Mouse (Mus musculus): ENCODE results near the gene Plxdc2. TPM values are rescaled to one million over a fixed set of nuclear protein-coding genes. Genes with fewer than 3 reads are reported as not detected.
A peak's percentile ranks its signal among the peaks of the same experiment; 100 is the strongest.

Gene Plxdc2
- 37.3 and 39.0 TPM in 2 replicates for polyA plus RNA-seq (2015; fragmentation: Nextera tagmentation; extraction: Ambion mirVana)

DNA sequence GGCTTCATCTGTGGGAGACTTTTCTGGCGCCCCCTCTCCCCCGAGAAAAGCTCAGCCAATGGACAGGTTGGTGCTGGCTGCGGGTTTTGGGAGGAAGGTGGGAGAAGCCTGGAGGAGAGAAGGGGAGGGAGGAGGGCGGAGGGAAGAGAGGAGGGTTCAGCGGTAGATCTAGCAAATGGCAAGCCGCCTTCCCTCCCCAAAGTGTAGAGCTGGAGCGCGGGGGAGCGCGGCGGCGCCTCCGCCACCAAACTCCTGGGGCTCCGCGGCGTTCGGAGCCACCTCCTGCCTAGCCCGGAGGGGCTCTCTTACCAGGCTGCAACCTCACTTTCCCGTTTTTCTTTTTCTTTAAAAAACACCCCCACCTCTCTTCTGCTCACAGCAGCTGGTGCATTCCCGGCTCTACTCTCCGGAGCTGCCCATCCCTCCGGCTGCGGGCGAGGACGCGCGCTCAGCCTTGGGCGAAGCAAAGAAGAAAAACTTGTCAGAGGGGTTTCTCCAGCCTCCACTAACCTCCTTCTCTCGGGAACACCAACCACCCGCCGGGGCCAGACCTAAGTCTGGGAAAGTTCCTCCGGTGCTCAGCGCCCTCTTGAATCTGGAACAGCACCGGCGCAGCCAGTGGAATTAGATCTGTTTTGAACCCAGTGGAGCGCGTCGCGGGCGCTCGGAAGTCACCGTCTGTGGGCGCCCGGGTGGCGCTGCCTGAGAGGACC lies at the start of gene Plxdc2:
TSS of gene Plxdc2 (plus strand) at position 199 of the 713 bp plus-strand sequence.
- WGBS: under 1% methylated on average over 37 of the region's 45 CpGs
- peak within 1 kb of the TSS; percentile 55 for H3K9ac ChIP-seq (ENCODE audit: low read depth, low read length)
- H3K4me3 ChIP-seq (replicated peaks; ENCODE audit: low read depth, low read length): peak within 1 kb of the TSS; percentile 62
- ATAC-seq (replicated peaks; ENCODE audit: low FRiP score, low read depth): peak; percentile 84
- H3K4me1 ChIP-seq (replicated peaks; ENCODE audit: insufficient read depth, low read length): peaks cover 8% of the 10 kb centered on the region; the same call in 1 of the 2 replicates
- no peaks in the 10 kb centered on the region for H3K36me3 ChIP-seq (ENCODE audit: insufficient read depth, low read length)
- peak; percentile 94 for DNase-seq (ENCODE audit: low spot score)
- H3K4me2 ChIP-seq (ENCODE audit: low read length): peak within 1 kb of the TSS; percentile 92
- peak within 1 kb of the TSS; percentile 89 for H3K27ac ChIP-seq
- H3K9me3 ChIP-seq (replicated peaks; ENCODE audit: low read length): no peaks in the 10 kb centered on the region
- H3K27me3 ChIP-seq (ENCODE audit: insufficient read depth, low read length): no peaks in the 10 kb centered on the region
- no peak; the same call in 1 of the 2 replicates for TF ChIP-seq CTCF (IDR thresholded peaks at IDR 0.05; ENCODE audit: low read depth)

DNA sequence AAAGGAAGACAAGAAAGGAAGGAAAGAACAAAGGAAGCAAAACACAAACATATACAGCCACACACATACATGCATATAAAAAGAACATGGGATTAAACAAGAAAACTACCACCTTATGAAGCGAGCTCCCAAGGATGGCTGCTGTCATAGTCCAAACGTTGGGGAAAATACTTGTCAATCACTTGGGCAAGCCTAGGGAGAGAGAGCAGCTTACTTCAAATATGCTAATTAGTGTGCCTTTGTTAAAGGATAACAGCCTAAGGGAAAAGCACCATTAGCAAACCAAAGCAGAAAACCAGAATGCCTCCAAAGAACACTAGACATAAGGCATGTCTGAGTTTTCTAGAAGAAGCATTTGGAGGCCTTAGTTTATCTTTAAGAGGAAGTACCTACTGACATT lies 45.7 kb upstream of the Plxdc2 start:
- H3K27ac ChIP-seq: no peak overlapping the region
- no peaks in the 10 kb centered on the region for H3K36me3 ChIP-seq (ENCODE audit: insufficient read depth, low read length)
- no peaks in the 10 kb centered on the region for H3K9me3 ChIP-seq (replicated peaks; ENCODE audit: low read length)
- no peak for ATAC-seq (replicated peaks; ENCODE audit: low FRiP score, low read depth)
- no peak overlapping the region for H3K4me3 ChIP-seq (replicated peaks; ENCODE audit: low read depth, low read length)
- H3K9ac ChIP-seq (ENCODE audit: low read depth, low read length): no peak overlapping the region
- no peaks in the 10 kb centered on the region for H3K4me1 ChIP-seq (replicated peaks; ENCODE audit: insufficient read depth, low read length)
- no peak for TF ChIP-seq CTCF (IDR thresholded peaks at IDR 0.05; ENCODE audit: low read depth)
- H3K27me3 ChIP-seq (ENCODE audit: insufficient read depth, low read length): no peaks in the 10 kb centered on the region
- no peak for DNase-seq (ENCODE audit: low spot score)
- H3K4me2 ChIP-seq (ENCODE audit: low read length): no peak overlapping the region
- WGBS: 48% methylated on average over 2 of the region's 2 CpGs

DNA sequence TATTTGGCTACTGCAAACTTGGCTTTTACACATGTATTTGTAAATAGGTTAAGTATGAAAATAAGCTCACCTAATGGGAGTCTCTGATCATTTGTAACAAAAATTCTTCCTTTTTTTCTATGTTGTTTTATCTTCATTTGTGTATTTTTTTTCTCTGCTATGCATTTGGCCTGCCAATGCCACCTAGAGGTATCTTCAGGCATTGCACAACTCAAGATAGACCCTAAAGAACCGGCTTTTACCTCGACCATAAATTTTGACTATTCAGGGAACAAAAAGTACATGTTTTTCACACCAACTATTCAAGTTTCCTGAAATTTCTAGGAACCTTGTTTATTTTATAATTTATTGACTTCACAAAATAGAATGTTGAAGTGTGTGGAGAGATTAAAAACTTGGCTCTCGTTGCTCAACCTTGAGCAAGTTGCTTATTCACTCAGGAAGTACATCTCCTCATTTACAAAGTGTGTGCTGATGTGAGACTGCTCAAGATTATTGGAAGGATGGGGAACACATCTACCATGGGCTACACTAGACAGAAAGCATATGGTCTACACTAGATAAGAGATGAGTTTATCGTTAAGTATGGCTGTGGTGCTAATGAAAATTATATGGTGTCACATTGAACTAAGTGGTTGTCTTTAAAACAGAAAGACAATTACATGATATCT lies 43.6 kb upstream of the Plxdc2 start:
- Histone ChIP-seq H3K4me3 (replicated peaks; ENCODE audit: low read depth, low read length) (no peak overlapping the region), H3K4me1 (replicated peaks; ENCODE audit: insufficient read depth, low read length) (no peaks in the 10 kb centered on the region), H3K9ac (ENCODE audit: low read depth, low read length) (no peak overlapping the region), H3K27ac (no peak overlapping the region), H3K36me3 (ENCODE audit: insufficient read depth, low read length) (no peaks in the 10 kb centered on the region), H3K27me3 (ENCODE audit: insufficient read depth, low read length) (no peaks in the 10 kb centered on the region), H3K4me2 (ENCODE audit: low read length) (no peak overlapping the region), H3K9me3 (replicated peaks; ENCODE audit: low read length) (no peaks in the 10 kb centered on the region)
- ATAC-seq (replicated peaks; ENCODE audit: low FRiP score, low read depth) (no peak), DNase-seq (ENCODE audit: low spot score) (peak; percentile 41)
- peak; percentile 78 for TF ChIP-seq CTCF (IDR thresholded peaks at IDR 0.05; ENCODE audit: low read depth)
- 53% methylated on average over 4 of the region's 4 CpGs for WGBS

DNA sequence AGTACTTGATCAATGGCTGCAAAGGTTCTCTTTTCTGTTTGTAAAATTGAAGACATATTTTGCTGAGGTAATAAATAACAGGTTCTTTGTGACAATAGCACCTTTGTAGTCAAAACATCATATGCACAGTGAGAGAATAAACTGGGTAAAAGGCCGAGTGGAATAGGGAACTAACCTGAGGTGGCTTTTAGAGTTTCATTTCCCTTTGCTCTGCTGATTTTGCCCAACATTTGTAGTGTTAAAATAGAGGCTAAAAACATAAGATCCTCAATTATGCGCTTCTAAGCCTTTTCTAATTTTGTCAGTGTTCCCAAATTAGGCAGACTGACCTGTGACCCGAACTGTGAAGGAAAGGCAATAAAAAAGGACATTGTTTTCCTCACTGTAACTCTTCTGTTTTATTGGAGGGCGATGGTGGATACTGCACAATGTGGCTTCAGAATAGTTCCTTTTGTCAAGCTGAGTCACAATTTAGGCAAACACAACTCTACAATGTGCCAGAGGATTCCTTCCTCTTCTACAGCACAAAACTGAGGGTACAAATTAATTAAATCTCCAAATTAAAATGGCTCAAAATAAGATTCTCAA lies 20.8 kb upstream of the Plxdc2 start:
- Histone ChIP-seq H3K36me3 (ENCODE audit: insufficient read depth, low read length) (no peaks in the 10 kb centered on the region), H3K9ac (ENCODE audit: low read depth, low read length) (no peak overlapping the region), H3K4me1 (replicated peaks; ENCODE audit: insufficient read depth, low read length) (no peaks in the 10 kb centered on the region), H3K9me3 (replicated peaks; ENCODE audit: low read length) (no peaks in the 10 kb centered on the region), H3K27me3 (ENCODE audit: insufficient read depth, low read length) (no peaks in the 10 kb centered on the region), H3K4me3 (replicated peaks; ENCODE audit: low read depth, low read length) (no peak overlapping the region), H3K27ac (no peak overlapping the region), H3K4me2 (ENCODE audit: low read length) (no peak overlapping the region)
- 23% methylated on average over 4 of the region's 4 CpGs for WGBS
- no peak for TF ChIP-seq CTCF (IDR thresholded peaks at IDR 0.05; ENCODE audit: low read depth)
- ATAC-seq (replicated peaks; ENCODE audit: low FRiP score, low read depth) (no peak), DNase-seq (ENCODE audit: low spot score) (peak; percentile 54)

- DNase-seq (ENCODE audit: low spot score): no peak
- H3K27ac ChIP-seq: no peak overlapping the region
- H3K4me3 ChIP-seq (replicated peaks; ENCODE audit: low read depth, low read length): no peak overlapping the region
- H3K4me2 ChIP-seq (ENCODE audit: low read length): no peak overlapping the region
- no peaks in the 10 kb centered on the region for H3K9me3 ChIP-seq (replicated peaks; ENCODE audit: low read length)
- no peak for TF ChIP-seq CTCF (IDR thresholded peaks at IDR 0.05; ENCODE audit: low read depth)
- no peaks in the 10 kb centered on the region for H3K36me3 ChIP-seq (ENCODE audit: insufficient read depth, low read length)
- no peak for ATAC-seq (replicated peaks; ENCODE audit: low FRiP score, low read depth)
- no peaks in the 10 kb centered on the region for H3K27me3 ChIP-seq (ENCODE audit: insufficient read depth, low read length)
- H3K9ac ChIP-seq (ENCODE audit: low read depth, low read length): no peak overlapping the region
- 83% methylated on average over 2 of the region's 2 CpGs for WGBS
- H3K4me1 ChIP-seq (replicated peaks; ENCODE audit: insufficient read depth, low read length): no peaks in the 10 kb centered on the region
Measured at GRCm38 (mm10) chr2:16344564-16344963, 11.5 kb upstream of the Plxdc2 start.

- no peak overlapping the region for H3K4me3 ChIP-seq (replicated peaks; ENCODE audit: low read depth, low read length)
- H3K36me3 ChIP-seq (ENCODE audit: insufficient read depth, low read length): no peaks in the 10 kb centered on the region
- no peaks in the 10 kb centered on the region for H3K27me3 ChIP-seq (ENCODE audit: insufficient read depth, low read length)
- ATAC-seq (replicated peaks; ENCODE audit: low FRiP score, low read depth) (no peak), DNase-seq (ENCODE audit: low spot score) (no peak)
- no peaks in the 10 kb centered on the region for H3K9me3 ChIP-seq (replicated peaks; ENCODE audit: low read length)
- H3K27ac ChIP-seq: no peak overlapping the region
- H3K4me1 ChIP-seq (replicated peaks; ENCODE audit: insufficient read depth, low read length): no peaks in the 10 kb centered on the region
- no peak for TF ChIP-seq CTCF (IDR thresholded peaks at IDR 0.05; ENCODE audit: low read depth)
- no peak overlapping the region for H3K9ac ChIP-seq (ENCODE audit: low read depth, low read length)
- WGBS: 58% methylated on average over 3 of the region's 3 CpGs
- H3K4me2 ChIP-seq (ENCODE audit: low read length): no peak overlapping the region
Measured at GRCm38 (mm10) chr2:16351106-16351505, 5.0 kb upstream of the Plxdc2 start.
